Mouse (Mus musculus): ENCODE measurements around the gene Rasal1. TPM values are rescaled to one million over a fixed set of nuclear protein-coding genes. Genes with fewer than 3 reads are reported as not detected.

The Rasal1 gene
- polyA plus RNA-seq, 1 experiment: not detected

GRCm38 (mm10) chr5:120628624-120629023 is 20.0 kb upstream of the Rasal1 start:
- WGBS: 66% methylated on average over 7 of the region's 7 CpGs
- H3K27ac ChIP-seq (ENCODE audit: insufficient read depth, low read depth, low read length): no peak overlapping the region
- H3K4me3 ChIP-seq (ENCODE audit: insufficient read depth, low read depth, low read length): no peak overlapping the region
- peaks cover 7% of the 10 kb centered on the region for H3K4me1 ChIP-seq (ENCODE audit: control insufficient read depth, insufficient read depth, low read length)
- TF ChIP-seq POLR2A (IDR thresholded peaks at IDR 0.05; ENCODE audit: insufficient read depth, low read depth, low read length) (no peak), CTCF (IDR thresholded peaks at IDR 0.05; ENCODE audit: insufficient read depth, low read depth, low read length) (no peak)

- WGBS: 13% methylated on average over 29 of the region's 29 CpGs
- Histone ChIP-seq H3K27ac (ENCODE audit: insufficient read depth, low read depth, low read length) (no peak overlapping the region), H3K4me1 (ENCODE audit: control insufficient read depth, insufficient read depth, low read length) (peaks cover 9% of the 10 kb centered on the region), H3K4me3 (ENCODE audit: insufficient read depth, low read depth, low read length) (peak overlapping the region; percentile 20; the same call in 1 of the 2 replicates)
- TF ChIP-seq CTCF (IDR thresholded peaks at IDR 0.05; ENCODE audit: insufficient read depth, low read depth, low read length) (no peak; the same call in 1 of the 2 replicates), POLR2A (IDR thresholded peaks at IDR 0.05; ENCODE audit: insufficient read depth, low read depth, low read length) (no peak)
These were observed 17.5 kb upstream of the Rasal1 start for GRCm38 (mm10) chr5:120631128-120631527.

GRCm38 (mm10) chr5:120631892-120632291 is 16.7 kb upstream of the Rasal1 start:
- WGBS: 92% methylated on average over 5 of the region's 5 CpGs
- no peak for TF ChIP-seq POLR2A (IDR thresholded peaks at IDR 0.05; ENCODE audit: insufficient read depth, low read depth, low read length)
- TF ChIP-seq CTCF (IDR thresholded peaks at IDR 0.05; ENCODE audit: insufficient read depth, low read depth, low read length): no peak
- Histone ChIP-seq H3K4me3 (ENCODE audit: insufficient read depth, low read depth, low read length) (no peak overlapping the region), H3K4me1 (ENCODE audit: control insufficient read depth, insufficient read depth, low read length) (peaks cover 9% of the 10 kb centered on the region), H3K27ac (ENCODE audit: insufficient read depth, low read depth, low read length) (no peak overlapping the region)

GRCm38 (mm10) chr5:120634131-120634530 is 14.5 kb upstream of the Rasal1 start, which contains the start of gene Cfap73:
Cfap73 (minus strand) TSS chr5:120634235.
- no peak for TF ChIP-seq CTCF (IDR thresholded peaks at IDR 0.05; ENCODE audit: insufficient read depth, low read depth, low read length)
- TF ChIP-seq POLR2A (IDR thresholded peaks at IDR 0.05; ENCODE audit: insufficient read depth, low read depth, low read length): no peak
- Histone ChIP-seq H3K27ac (ENCODE audit: insufficient read depth, low read depth, low read length) (no peak within 1 kb of the TSS), H3K4me1 (ENCODE audit: control insufficient read depth, insufficient read depth, low read length) (peaks cover 9% of the 10 kb centered on the region), H3K4me3 (ENCODE audit: insufficient read depth, low read depth, low read length) (no peak within 1 kb of the TSS)
- WGBS: 69% methylated on average over 9 of the region's 9 CpGs

- H3K4me3 ChIP-seq (ENCODE audit: insufficient read depth, low read depth, low read length): no peak overlapping the region
- 64% methylated on average over 5 of the region's 5 CpGs for WGBS
- H3K4me1 ChIP-seq (ENCODE audit: control insufficient read depth, insufficient read depth, low read length): peaks cover 9% of the 10 kb centered on the region
- TF ChIP-seq POLR2A (IDR thresholded peaks at IDR 0.05; ENCODE audit: insufficient read depth, low read depth, low read length) (no peak), CTCF (IDR thresholded peaks at IDR 0.05; ENCODE audit: insufficient read depth, low read depth, low read length) (no peak)
- no peak overlapping the region for H3K27ac ChIP-seq (ENCODE audit: insufficient read depth, low read depth, low read length)
These were observed 13.8 kb upstream of the Rasal1 start for GRCm38 (mm10) chr5:120634860-120635259.

- no peak for TF ChIP-seq CTCF (IDR thresholded peaks at IDR 0.05; ENCODE audit: insufficient read depth, low read depth, low read length)
- no peak for TF ChIP-seq POLR2A (IDR thresholded peaks at IDR 0.05; ENCODE audit: insufficient read depth, low read depth, low read length)
- peaks cover 9% of the 10 kb centered on the region for H3K4me1 ChIP-seq (ENCODE audit: control insufficient read depth, insufficient read depth, low read length)
- WGBS: 83% methylated on average over 5 of the region's 5 CpGs
- H3K4me3 ChIP-seq (ENCODE audit: insufficient read depth, low read depth, low read length): no peak overlapping the region
- peak overlapping the region; percentile 1; the same call in 1 of the 2 replicates for H3K27ac ChIP-seq (ENCODE audit: insufficient read depth, low read depth, low read length)
These were observed 13.0 kb upstream of the Rasal1 start for GRCm38 (mm10) chr5:120635633-120636032.

- Histone ChIP-seq H3K27ac (ENCODE audit: insufficient read depth, low read depth, low read length) (no peak overlapping the region), H3K4me3 (ENCODE audit: insufficient read depth, low read depth, low read length) (no peak overlapping the region), H3K4me1 (ENCODE audit: control insufficient read depth, insufficient read depth, low read length) (peaks cover 10% of the 10 kb centered on the region)
- WGBS: 91% methylated on average over 7 of the region's 7 CpGs
- TF ChIP-seq CTCF (IDR thresholded peaks at IDR 0.05; ENCODE audit: insufficient read depth, low read depth, low read length) (no peak), POLR2A (IDR thresholded peaks at IDR 0.05; ENCODE audit: insufficient read depth, low read depth, low read length) (no peak)
These were observed 8.5 kb upstream of the Rasal1 start for GRCm38 (mm10) chr5:120640094-120640493.

GRCm38 (mm10) chr5:120643365-120644085 is 5.1 kb upstream of the Rasal1 start:
- no peak overlapping the region for H3K4me3 ChIP-seq (ENCODE audit: insufficient read depth, low read depth, low read length)
- TF ChIP-seq CTCF (IDR thresholded peaks at IDR 0.05; ENCODE audit: insufficient read depth, low read depth, low read length): no peak
- TF ChIP-seq POLR2A (IDR thresholded peaks at IDR 0.05; ENCODE audit: insufficient read depth, low read depth, low read length): no peak
- WGBS: 55% methylated on average over 14 of the region's 14 CpGs
- H3K27ac ChIP-seq (ENCODE audit: insufficient read depth, low read depth, low read length): no peak overlapping the region
- peaks cover 13% of the 10 kb centered on the region for H3K4me1 ChIP-seq (ENCODE audit: control insufficient read depth, insufficient read depth, low read length)

GRCm38 (mm10) chr5:120644227-120644626 is 4.4 kb upstream of the Rasal1 start:
- H3K4me1 ChIP-seq (ENCODE audit: control insufficient read depth, insufficient read depth, low read length): peaks cover 19% of the 10 kb centered on the region
- TF ChIP-seq CTCF (IDR thresholded peaks at IDR 0.05; ENCODE audit: insufficient read depth, low read depth, low read length): no peak
- WGBS: 83% methylated on average over 3 of the region's 3 CpGs
- H3K27ac ChIP-seq (ENCODE audit: insufficient read depth, low read depth, low read length): no peak overlapping the region
- H3K4me3 ChIP-seq (ENCODE audit: insufficient read depth, low read depth, low read length): no peak overlapping the region

All from olfactory bulb, adult 2 months (tissue).